Mouse (Mus musculus): ENCODE measurements around the gene Adra2a. TPM values are rescaled to one million over a fixed set of nuclear protein-coding genes. Genes with fewer than 3 reads are reported as not detected.
A peak's percentile ranks its signal among the peaks of the same experiment; 100 is the strongest.

Gene Adra2a
- 0.89 and 1.2 TPM in 2 replicates for polyA plus RNA-seq (2015; fragmentation: Nextera tagmentation; extraction: Ambion mirVana)

DNA sequence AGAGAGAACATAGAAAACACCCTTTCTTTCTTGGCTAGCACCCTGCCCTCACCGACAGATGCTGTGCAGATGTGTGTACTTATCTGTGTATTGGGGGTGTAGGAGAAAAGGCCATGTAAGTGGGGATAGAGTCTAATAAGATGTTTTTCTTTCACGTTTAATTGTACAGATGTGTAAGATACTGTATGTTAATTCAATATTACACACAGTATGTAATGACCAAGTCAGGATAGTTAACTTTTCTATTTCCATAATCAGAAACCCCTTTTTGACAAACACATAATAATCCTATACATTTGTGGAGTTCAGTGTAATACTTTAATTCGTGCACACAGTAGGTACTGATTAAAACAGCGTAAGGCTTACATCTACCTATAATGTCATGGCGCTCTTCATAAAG lies at the start of gene Adra2a:
Gene Adra2a (plus strand): TSS at position 301 of the 400 bp plus-strand sequence.
- peak within 1 kb of the TSS; percentile 50 for H3K9ac ChIP-seq
- H3K27ac ChIP-seq, result peak within 1 kb of the TSS; percentile 42; the same call in 1 of the 2 replicates

DNA sequence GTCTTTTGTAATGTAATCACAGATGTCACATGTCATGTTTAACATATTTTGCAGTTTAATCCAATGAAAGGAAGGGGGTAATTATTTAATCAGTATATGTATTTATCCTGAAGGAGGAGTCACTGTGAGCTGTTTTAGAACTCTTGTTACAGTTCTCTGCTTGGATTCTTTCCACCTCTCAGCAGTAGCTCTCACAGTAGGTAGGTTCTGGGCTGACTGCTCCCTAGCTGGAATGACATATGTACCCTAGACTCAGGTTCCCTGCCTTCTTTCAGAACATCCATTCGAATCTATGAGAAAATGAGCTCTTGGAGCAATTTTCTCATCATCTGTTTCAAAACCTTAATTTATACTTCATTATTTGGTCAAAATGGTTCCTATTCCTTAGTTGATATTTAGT lies 49.7 kb upstream of the Adra2a start:
- no peaks in the 10 kb centered on the region; the same call in 1 of the 2 replicates for H3K9me3 ChIP-seq (replicated peaks)
- 0 out of 2 replicates have a peak, but pooled peaks cover 2% of the 10 kb centered on the region for H3K4me1 ChIP-seq
- no peak overlapping the region for H3K4me3 ChIP-seq (replicated peaks)
- no peaks in the 10 kb centered on the region for H3K27me3 ChIP-seq
- H3K9ac ChIP-seq, result no peak overlapping the region
- H3K4me2 ChIP-seq, result no peak overlapping the region
- H3K27ac ChIP-seq, result no peak overlapping the region
- peaks cover 4% of the 10 kb centered on the region for H3K36me3 ChIP-seq
- WGBS, result 83% methylated on average over 1 of the region's 1 CpGs
- ATAC-seq (replicated peaks; ENCODE audit: low FRiP score), result no peak

More for the DNA sequence above, at the start of gene Adra2a:
- H3K4me1 ChIP-seq, result peaks cover 42% of the 10 kb centered on the region
- 75% methylated on average over 5 of the region's 5 CpGs for WGBS
- peak within 1 kb of the TSS; percentile 97 for H3K4me2 ChIP-seq
- peaks cover 47% of the 10 kb centered on the region for H3K27me3 ChIP-seq
- no peaks in the 10 kb centered on the region for H3K36me3 ChIP-seq
- peak within 1 kb of the TSS; percentile 53 for H3K4me3 ChIP-seq (replicated peaks)
- no peak for ATAC-seq (replicated peaks; ENCODE audit: low FRiP score)
- no peaks in the 10 kb centered on the region for H3K9me3 ChIP-seq (replicated peaks)

DNA sequence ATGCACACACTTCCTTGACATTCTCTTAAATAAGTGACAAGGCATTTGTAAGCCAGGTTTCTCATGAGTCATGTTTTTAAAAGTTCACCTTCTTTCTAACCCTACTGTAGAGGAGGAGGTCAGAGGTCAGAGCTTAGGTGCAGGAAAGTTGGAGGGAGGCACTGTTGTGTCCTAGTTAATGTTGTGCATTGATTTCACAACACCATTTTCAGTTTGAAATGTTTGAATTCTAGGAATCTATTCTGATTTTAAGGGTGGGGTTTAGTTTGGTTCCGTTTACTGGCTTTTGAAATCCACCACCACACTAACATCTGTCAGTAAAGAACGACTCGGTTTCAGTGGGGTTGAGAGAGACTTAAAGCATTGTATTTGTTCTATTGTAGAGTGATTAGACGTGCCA lies 33.0 kb upstream of the Adra2a start:
- H3K4me1 ChIP-seq, result no peaks in the 10 kb centered on the region
- no peak overlapping the region for H3K27ac ChIP-seq
- H3K9me3 ChIP-seq (replicated peaks), result no peaks in the 10 kb centered on the region
- no peak overlapping the region for H3K4me2 ChIP-seq
- WGBS, result 83% methylated on average over 4 of the region's 4 CpGs
- H3K9ac ChIP-seq, result no peak overlapping the region
- no peak for ATAC-seq (replicated peaks; ENCODE audit: low FRiP score)
- H3K36me3 ChIP-seq, result peaks cover 9% of the 10 kb centered on the region; the same call in 1 of the 2 replicates
- no peaks in the 10 kb centered on the region for H3K27me3 ChIP-seq
- H3K4me3 ChIP-seq (replicated peaks), result no peak overlapping the region

- Histone ChIP-seq H3K9ac (no peak overlapping the region), H3K9me3 (replicated peaks) (no peaks in the 10 kb centered on the region), H3K36me3 (0 out of 2 replicates have a peak, but pooled peaks cover 6% of the 10 kb centered on the region), H3K4me1 (no peaks in the 10 kb centered on the region), H3K27me3 (no peaks in the 10 kb centered on the region), H3K4me3 (replicated peaks) (no peak overlapping the region), H3K4me2 (no peak overlapping the region), H3K27ac (no peak overlapping the region)
- 94% methylated on average over 5 of the region's 5 CpGs for WGBS
- ATAC-seq (replicated peaks; ENCODE audit: low FRiP score), result no peak
Observed at GRCm38 (mm10) chr19:54014999-54015398, 29.0 kb upstream of the Adra2a start.

GRCm38 (mm10) chr19:54015503-54015902 lies 28.4 kb upstream of the Adra2a start:
- no peaks in the 10 kb centered on the region for H3K4me1 ChIP-seq
- H3K9ac ChIP-seq, result no peak overlapping the region
- ATAC-seq (replicated peaks; ENCODE audit: low FRiP score), result no peak
- H3K27me3 ChIP-seq, result no peaks in the 10 kb centered on the region
- H3K4me3 ChIP-seq (replicated peaks), result no peak overlapping the region
- H3K36me3 ChIP-seq, result 0 out of 2 replicates have a peak, but pooled peaks cover 6% of the 10 kb centered on the region
- H3K4me2 ChIP-seq, result no peak overlapping the region
- no peak overlapping the region for H3K27ac ChIP-seq
- 95% methylated on average over 5 of the region's 5 CpGs for WGBS
- no peaks in the 10 kb centered on the region for H3K9me3 ChIP-seq (replicated peaks)

DNA sequence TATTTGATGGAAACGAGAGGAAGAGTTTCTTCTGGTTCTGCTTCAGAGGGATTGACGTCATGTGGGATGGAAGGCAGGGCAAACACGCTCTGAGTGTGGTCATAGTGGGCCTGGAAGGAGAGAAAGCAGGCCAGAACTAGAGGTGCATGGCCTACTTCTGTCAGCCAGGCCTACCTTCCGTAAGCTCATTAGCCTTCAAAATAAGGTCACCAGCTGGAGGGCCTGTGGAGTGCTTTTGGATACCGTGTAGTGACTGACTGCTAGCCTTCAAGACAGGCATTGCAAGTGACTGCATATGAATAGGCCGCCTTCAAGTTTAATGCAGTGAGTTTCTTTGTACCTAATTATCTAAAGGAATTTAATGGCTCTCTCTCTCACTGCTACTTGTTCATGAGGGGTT lies 8.9 kb upstream of the Adra2a start:
- Histone ChIP-seq H3K36me3 (peaks cover 35% of the 10 kb centered on the region), H3K4me2 (no peak overlapping the region), H3K4me3 (replicated peaks) (no peak overlapping the region), H3K27me3 (no peaks in the 10 kb centered on the region), H3K27ac (no peak overlapping the region), H3K4me1 (no peaks in the 10 kb centered on the region), H3K9ac (no peak overlapping the region), H3K9me3 (replicated peaks) (no peaks in the 10 kb centered on the region)
- no peak for ATAC-seq (replicated peaks; ENCODE audit: low FRiP score)
- WGBS, result 88% methylated on average over 6 of the region's 6 CpGs

GRCm38 (mm10) chr19:54039441-54039840 lies 4.5 kb upstream of the Adra2a start:
- Histone ChIP-seq H3K27ac (no peak overlapping the region), H3K9me3 (replicated peaks) (no peaks in the 10 kb centered on the region), H3K36me3 (peaks cover 12% of the 10 kb centered on the region; the same call in 1 of the 2 replicates), H3K9ac (no peak overlapping the region), H3K4me3 (replicated peaks) (no peak overlapping the region), H3K27me3 (peaks cover 10% of the 10 kb centered on the region), H3K4me1 (peaks cover under 1% of the 10 kb centered on the region), H3K4me2 (no peak overlapping the region)
- ATAC-seq (replicated peaks; ENCODE audit: low FRiP score), result no peak
- WGBS, result 77% methylated on average over 7 of the region's 7 CpGs

DNA sequence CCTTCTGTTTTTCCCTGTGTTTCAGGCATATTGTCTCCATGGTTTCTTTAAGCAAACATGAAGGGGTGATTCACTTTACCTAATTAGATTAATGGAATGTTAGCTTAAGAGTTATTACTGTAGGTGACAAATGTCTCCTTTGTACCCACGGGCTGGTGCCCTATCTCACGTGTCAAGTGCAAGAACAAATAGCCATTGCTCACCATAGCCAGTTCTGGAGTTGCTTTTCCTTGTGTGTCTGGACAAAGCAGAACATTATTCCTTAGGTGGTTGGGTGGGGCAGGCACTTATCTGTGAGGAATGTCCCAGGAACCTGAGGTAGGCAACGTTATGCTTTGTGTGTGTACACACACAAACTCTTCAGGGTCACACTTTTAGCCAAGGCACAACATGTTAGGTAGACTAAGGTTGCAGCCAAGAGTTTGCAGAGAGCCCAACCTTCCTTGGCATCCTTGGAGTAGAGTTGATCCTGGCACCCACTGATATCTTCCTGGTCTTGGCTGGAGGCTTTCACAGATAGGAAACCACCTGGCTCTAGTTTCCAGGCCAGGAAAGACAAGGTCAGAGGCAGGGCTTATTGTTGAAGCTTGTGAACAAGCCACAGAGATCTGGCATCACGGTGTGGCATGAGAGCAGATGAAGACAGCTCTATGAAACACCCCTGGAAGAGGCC lies 3.5 kb upstream of the Adra2a start:
- Histone ChIP-seq H3K9ac (no peak overlapping the region), H3K4me1 (peaks cover 10% of the 10 kb centered on the region), H3K4me3 (replicated peaks) (no peak overlapping the region), H3K9me3 (replicated peaks) (no peaks in the 10 kb centered on the region), H3K27me3 (peaks cover 14% of the 10 kb centered on the region), H3K27ac (no peak overlapping the region), H3K36me3 (peaks cover 9% of the 10 kb centered on the region; the same call in 1 of the 2 replicates), H3K4me2 (no peak overlapping the region)
- no peak for ATAC-seq (replicated peaks; ENCODE audit: low FRiP score)
- 37% methylated on average over 4 of the region's 4 CpGs for WGBS

DNA sequence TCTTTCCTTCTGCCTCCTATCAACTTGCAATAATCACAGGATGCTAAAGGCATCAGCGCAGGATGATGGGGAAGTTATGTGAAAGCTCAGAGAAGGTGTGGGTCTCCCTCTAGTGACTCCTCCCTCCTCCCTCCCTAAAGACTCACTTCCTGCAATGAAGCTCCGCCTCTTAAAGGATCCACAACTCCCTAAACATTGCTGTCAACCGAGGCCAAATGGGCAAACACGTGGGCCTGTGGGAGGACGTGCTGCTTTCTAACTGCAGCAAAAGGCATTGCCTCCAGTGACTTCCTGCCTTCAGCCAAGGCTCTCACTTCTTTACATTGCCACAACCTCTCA lies 3.0 kb upstream of the Adra2a start:
- Histone ChIP-seq H3K4me2 (no peak overlapping the region), H3K9ac (no peak overlapping the region), H3K9me3 (replicated peaks) (no peaks in the 10 kb centered on the region), H3K4me3 (replicated peaks) (no peak overlapping the region), H3K27ac (no peak overlapping the region), H3K27me3 (peaks cover 19% of the 10 kb centered on the region), H3K4me1 (peaks cover 15% of the 10 kb centered on the region), H3K36me3 (peaks cover 5% of the 10 kb centered on the region; the same call in 1 of the 2 replicates)
- 14% methylated on average over 5 of the region's 5 CpGs for WGBS
- ATAC-seq (replicated peaks; ENCODE audit: low FRiP score), result no peak

- H3K4me3 ChIP-seq (replicated peaks), result peak overlapping the region; percentile 53
- no peaks in the 10 kb centered on the region for H3K9me3 ChIP-seq (replicated peaks)
- under 1% methylated on average over 59 of the region's 59 CpGs for WGBS
- H3K27ac ChIP-seq, result peak overlapping the region; percentile 42; the same call in 1 of the 2 replicates
- H3K4me1 ChIP-seq, result peaks cover 42% of the 10 kb centered on the region
- H3K36me3 ChIP-seq, result no peaks in the 10 kb centered on the region
- H3K27me3 ChIP-seq, result peaks cover 56% of the 10 kb centered on the region
- peak overlapping the region; percentile 97 for H3K4me2 ChIP-seq
- H3K9ac ChIP-seq, result peak overlapping the region; percentile 50
- peak; percentile 84 for ATAC-seq (replicated peaks; ENCODE audit: low FRiP score)
Observed at GRCm38 (mm10) chr19:54044507-54045371, 788 bp downstream of the Adra2a start.

DNA sequence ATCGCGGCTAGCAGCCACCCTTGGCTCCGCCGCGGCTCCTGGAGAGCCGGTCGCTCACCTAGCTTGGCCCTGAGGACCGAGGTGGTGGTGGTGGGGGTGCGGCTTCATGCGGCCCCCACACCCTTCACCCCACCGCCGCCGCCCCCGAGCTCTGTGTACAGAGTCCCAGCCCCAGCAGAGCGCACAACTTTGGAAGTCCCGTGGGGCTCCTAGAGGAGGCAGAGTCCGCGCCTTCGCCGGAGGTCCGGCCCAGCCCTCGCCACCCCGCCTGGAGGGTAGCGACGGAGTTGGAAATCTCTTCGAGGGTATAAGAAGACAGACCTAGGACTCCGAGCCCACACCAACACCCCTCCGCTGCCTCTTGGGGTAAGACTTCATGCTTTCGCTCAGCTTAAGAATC lies 1.5 kb downstream of the Adra2a start:
- no peak; the same call in 1 of the 2 replicates for ATAC-seq (replicated peaks; ENCODE audit: low FRiP score)
- Histone ChIP-seq H3K27ac (0 out of 2 replicates have a peak overlapping the region, but pooled peaks have one; percentile 42), H3K36me3 (no peaks in the 10 kb centered on the region), H3K4me3 (replicated peaks) (peak overlapping the region; percentile 53), H3K27me3 (peaks cover 61% of the 10 kb centered on the region), H3K4me1 (peaks cover 42% of the 10 kb centered on the region), H3K9me3 (replicated peaks) (no peaks in the 10 kb centered on the region), H3K4me2 (peak overlapping the region; percentile 97), H3K9ac (peak overlapping the region; percentile 50)
- 1% methylated on average over 29 of the region's 29 CpGs for WGBS

Data from kidney, embryonic 15.5 days (tissue).